Mouse (Mus musculus) hindbrain, embryonic 12.5 days (tissue): ENCODE measurements around the gene Sntb2. TPM values are rescaled to one million over a fixed set of nuclear protein-coding genes. Genes with fewer than 3 reads are reported as not detected.

Experiments
- ATAC-seq: fragments of 200-750 bp; cut with Nextera tagmentation; 2 replicates; pipeline ENCODE4 v1.8.0; 2017; ENCODE audit warnings: moderate TSS enrichment; ENCODE audit not compliant: low FRiP score
- H3K27ac ChIP-seq: fragments of 300-500 bp; sonication (generic); 2 replicates; pipeline ENCODE4 v1.5.1; 2016; ENCODE audit warnings: mild to moderate bottlenecking
- H3K27me3 ChIP-seq: fragments of 300-500 bp; sonication (generic); 2 replicates; pipeline ENCODE4 v1.6.1; 2016; ENCODE audit warnings: mild to moderate bottlenecking
- H3K36me3 ChIP-seq: fragments of 300-500 bp; sonication (generic); 2 replicates; pipeline ENCODE4 v1.6.1; 2016; ENCODE audit warnings: mild to moderate bottlenecking
- H3K4me1 ChIP-seq: fragments of 300-500 bp; sonication (generic); 2 replicates; pipeline ENCODE4 v1.6.1; 2016
- H3K4me2 ChIP-seq: fragments of 300-500 bp; sonication (generic); replicated peaks from 2 replicates; pipeline ENCODE4 v1.6.1; 2016; ENCODE audit warnings: mild to moderate bottlenecking
- H3K4me3 ChIP-seq: fragments of 300-500 bp; sonication (generic); 2 replicates; pipeline ENCODE4 v1.5.1; 2016; ENCODE audit warnings: mild to moderate bottlenecking
- H3K9ac ChIP-seq: fragments of 300-500 bp; sonication (generic); 2 replicates; pipeline ENCODE4 v1.6.1; 2016; ENCODE audit warnings: mild to moderate bottlenecking, moderate library complexity
- H3K9me3 ChIP-seq: fragments of 300-500 bp; sonication (generic); replicated peaks from 2 replicates; pipeline ENCODE4 v1.6.1; 2016; ENCODE audit warnings: mild to moderate bottlenecking
- WGBS: fragments of 180-500 bp; shearing (Covaris S2); methylation state at CpG from one replicate; pipeline ENCODE4 v1.1.7; 2016; 5-methylcytosine and 5-hydroxymethylcytosine counted together
- polyA plus RNA-seq: library from polyadenylated mRNA; unstranded; fragments of >200 nt; fragmentation: Nextera tagmentation; extraction: Ambion mirVana; gene quantifications from 2 replicates; pipeline ENCODE4 v1.2.1, GENCODE M21; 2016

The Sntb2 gene
- polyA plus RNA-seq, 1 experiment from 2014 or later, result 11.9 TPM

- peak within 1 kb of the TSS; percentile 69 for H3K27ac ChIP-seq
- H3K4me2 ChIP-seq, result peak within 1 kb of the TSS; percentile 97
- under 1% methylated on average over 88 of the region's 88 CpGs for WGBS
- H3K4me3 ChIP-seq, result peak within 1 kb of the TSS; percentile 96
- H3K27me3 ChIP-seq, result no peaks in the 10 kb centered on the region
- peaks cover 22% of the 10 kb centered on the region for H3K4me1 ChIP-seq
- peak; percentile 95 for ATAC-seq
- peaks cover 55% of the 10 kb centered on the region for H3K36me3 ChIP-seq
- no peaks in the 10 kb centered on the region for H3K9me3 ChIP-seq
- H3K9ac ChIP-seq, result peak within 1 kb of the TSS; percentile 87
These were observed 120.8 kb downstream of the Sntb2 start, which contains the start of the genes Cog8 and Nip7 for GRCm38 (mm10) chr8:107056076-107056972. TSS of gene Cog8 (minus strand) at chr8:107056689. TSS of gene Nip7 (plus strand) at chr8:107056877.

GRCm38 (mm10) chr8:107056973-107057369 is 121.4 kb downstream of the Sntb2 start:
- H3K4me1 ChIP-seq, result peaks cover 22% of the 10 kb centered on the region
- no peak overlapping the region; the same call in 1 of the 2 replicates for H3K27ac ChIP-seq
- H3K4me2 ChIP-seq, result peak overlapping the region; percentile 97
- no peaks in the 10 kb centered on the region for H3K27me3 ChIP-seq
- H3K9ac ChIP-seq, result peak overlapping the region; percentile 87
- peaks cover 49% of the 10 kb centered on the region for H3K36me3 ChIP-seq
- H3K9me3 ChIP-seq, result no peaks in the 10 kb centered on the region
- peak overlapping the region; percentile 96 for H3K4me3 ChIP-seq
- ATAC-seq, result peak; percentile 80
- WGBS, result under 1% methylated on average over 33 of the region's 33 CpGs

GRCm38 (mm10) chr8:107062613-107063012 is 127.1 kb downstream of the Sntb2 start:
- no peak overlapping the region for H3K9ac ChIP-seq
- no peak for ATAC-seq
- H3K4me1 ChIP-seq, result peaks cover 4% of the 10 kb centered on the region
- H3K9me3 ChIP-seq, result no peaks in the 10 kb centered on the region
- H3K4me2 ChIP-seq, result no peak overlapping the region
- 92% methylated on average over 1 of the region's 1 CpGs for WGBS
- H3K27me3 ChIP-seq, result no peaks in the 10 kb centered on the region
- H3K36me3 ChIP-seq, result peaks cover 25% of the 10 kb centered on the region
- H3K27ac ChIP-seq, result no peak overlapping the region
- H3K4me3 ChIP-seq, result no peak overlapping the region

- Histone ChIP-seq H3K4me3 (no peak within 1 kb of the TSS), H3K27me3 (no peaks in the 10 kb centered on the region), H3K4me1 (no peaks in the 10 kb centered on the region), H3K9ac (no peak within 1 kb of the TSS), H3K36me3 (peaks cover 25% of the 10 kb centered on the region), H3K4me2 (no peak within 1 kb of the TSS), H3K9me3 (no peaks in the 10 kb centered on the region), H3K27ac (no peak within 1 kb of the TSS)
- no peak for ATAC-seq
- 61% methylated on average over 17 of the region's 17 CpGs for WGBS
These were observed 130.3 kb downstream of the Sntb2 start, which contains the start of gene Tmed6 for GRCm38 (mm10) chr8:107065511-107066496. TSS of gene Tmed6 (minus strand) at chr8:107065644.

Other genes with a start within 250 kb of the Sntb2 start
- gene Has3, start 65.5 kb upstream of the Sntb2 start, polyA plus RNA-seq, result 0.22 and 0.27 TPM in 2 replicates
- gene Utp4, start 42.1 kb upstream of the Sntb2 start, polyA plus RNA-seq, result 49.0 TPM in 2 replicates
- gene Vps4a, start 95.5 kb downstream of the Sntb2 start, polyA plus RNA-seq, result 103 and 107 TPM in 2 replicates
- gene Pdf, start 112.9 kb downstream of the Sntb2 start, polyA plus RNA-seq, result 41.1 and 45.8 TPM in 2 replicates
- gene Cog8, start 120.9 kb downstream of the Sntb2 start, polyA plus RNA-seq, result 43.6 and 47.5 TPM in 2 replicates
- gene Nip7, start 121.1 kb downstream of the Sntb2 start, polyA plus RNA-seq, result 71.8 and 74.4 TPM in 2 replicates
- gene Tmed6, start 129.9 kb downstream of the Sntb2 start, polyA plus RNA-seq, result not detected in 2 replicates
- 23.2 TPM in 2 replicates for gene Terf2, start 160.8 kb downstream of the Sntb2 start, polyA plus RNA-seq
- 130 and 142 TPM in 2 replicates for gene Cyb5b, start 214.9 kb downstream of the Sntb2 start, polyA plus RNA-seq